Mouse (Mus musculus): ENCODE results near the gene Elf5. TPM values are rescaled to one million over a fixed set of nuclear protein-coding genes. Genes with fewer than 3 reads are reported as not detected.

Gene Elf5
- polyA plus RNA-seq, 1 experiment from 2014 or later = not detected

- Histone ChIP-seq H3K4me3 (ENCODE audit: low read depth, low read length) (no peak overlapping the region), H3K9me3 (replicated peaks; ENCODE audit: control insufficient read depth, low read length) (no peaks in the 10 kb centered on the region), H3K27me3 (replicated peaks; ENCODE audit: control insufficient read depth, insufficient read depth, low read length) (no peaks in the 10 kb centered on the region), H3K9ac (ENCODE audit: low read length) (no peak overlapping the region), H3K27ac (ENCODE audit: low read depth, low read length) (no peak overlapping the region), H3K36me3 (ENCODE audit: control insufficient read depth, insufficient read depth, low read length) (no peaks in the 10 kb centered on the region), H3K4me2 (ENCODE audit: low read length) (no peak overlapping the region), H3K4me1 (ENCODE audit: control insufficient read depth, insufficient read depth, low read length) (no peaks in the 10 kb centered on the region)
- 88% methylated on average over 6 of the region's 6 CpGs for WGBS
- DNase-seq (ENCODE audit: low spot score) (no peak), ATAC-seq (no peak)
Observed at GRCm38 (mm10) chr2:103446326-103446725, 34.8 kb downstream of the Elf5 start.

GRCm38 (mm10) chr2:103448947-103449560 lies 37.6 kb downstream of the Elf5 start:
- 69% methylated on average over 14 of the region's 14 CpGs for WGBS
- H3K4me3 ChIP-seq (ENCODE audit: low read depth, low read length) = no peak overlapping the region
- H3K9ac ChIP-seq (ENCODE audit: low read length) = no peak overlapping the region
- no peaks in the 10 kb centered on the region for H3K27me3 ChIP-seq (replicated peaks; ENCODE audit: control insufficient read depth, insufficient read depth, low read length)
- H3K9me3 ChIP-seq (replicated peaks; ENCODE audit: control insufficient read depth, low read length) = no peaks in the 10 kb centered on the region
- H3K4me2 ChIP-seq (ENCODE audit: low read length) = no peak overlapping the region
- DNase-seq (ENCODE audit: low spot score) (no peak), ATAC-seq (no peak)
- no peak overlapping the region for H3K27ac ChIP-seq (ENCODE audit: low read depth, low read length)
- no peaks in the 10 kb centered on the region for H3K4me1 ChIP-seq (ENCODE audit: control insufficient read depth, insufficient read depth, low read length)
- H3K36me3 ChIP-seq (ENCODE audit: control insufficient read depth, insufficient read depth, low read length) = peaks cover 14% of the 10 kb centered on the region

- H3K9me3 ChIP-seq (replicated peaks; ENCODE audit: control insufficient read depth, low read length) = no peaks in the 10 kb centered on the region
- WGBS = 90% methylated on average over 7 of the region's 7 CpGs
- ATAC-seq = no peak
Observed at GRCm38 (mm10) chr2:103449813-103450212, 38.3 kb downstream of the Elf5 start.

GRCm38 (mm10) chr2:103450267-103450666 lies 38.8 kb downstream of the Elf5 start:
- peaks cover 25% of the 10 kb centered on the region for H3K36me3 ChIP-seq (ENCODE audit: control insufficient read depth, insufficient read depth, low read length)
- ATAC-seq = no peak
- DNase-seq (ENCODE audit: low spot score) = no peak
- H3K27me3 ChIP-seq (replicated peaks; ENCODE audit: control insufficient read depth, insufficient read depth, low read length) = no peaks in the 10 kb centered on the region
- H3K9me3 ChIP-seq (replicated peaks; ENCODE audit: control insufficient read depth, low read length) = no peaks in the 10 kb centered on the region
- no peak overlapping the region for H3K9ac ChIP-seq (ENCODE audit: low read length)
- H3K4me1 ChIP-seq (ENCODE audit: control insufficient read depth, insufficient read depth, low read length) = no peaks in the 10 kb centered on the region
- 91% methylated on average over 8 of the region's 8 CpGs for WGBS
- H3K27ac ChIP-seq (ENCODE audit: low read depth, low read length) = no peak overlapping the region
- H3K4me3 ChIP-seq (ENCODE audit: low read depth, low read length) = no peak overlapping the region
- H3K4me2 ChIP-seq (ENCODE audit: low read length) = no peak overlapping the region

More at GRCm38 (mm10) chr2:103449813-103450212, 38.3 kb downstream of the Elf5 start:
- DNase-seq (ENCODE audit: low spot score) = no peak
- Histone ChIP-seq H3K27me3 (replicated peaks; ENCODE audit: control insufficient read depth, insufficient read depth, low read length) (no peaks in the 10 kb centered on the region), H3K4me1 (ENCODE audit: control insufficient read depth, insufficient read depth, low read length) (no peaks in the 10 kb centered on the region), H3K4me3 (ENCODE audit: low read depth, low read length) (no peak overlapping the region), H3K27ac (ENCODE audit: low read depth, low read length) (no peak overlapping the region), H3K4me2 (ENCODE audit: low read length) (no peak overlapping the region), H3K9ac (ENCODE audit: low read length) (no peak overlapping the region), H3K36me3 (ENCODE audit: control insufficient read depth, insufficient read depth, low read length) (peaks cover 21% of the 10 kb centered on the region)

GRCm38 (mm10) chr2:103452550-103452949 lies 41.1 kb downstream of the Elf5 start:
- H3K9me3 ChIP-seq (replicated peaks; ENCODE audit: control insufficient read depth, low read length) = no peaks in the 10 kb centered on the region
- H3K27me3 ChIP-seq (replicated peaks; ENCODE audit: control insufficient read depth, insufficient read depth, low read length) = no peaks in the 10 kb centered on the region
- ATAC-seq (no peak), DNase-seq (ENCODE audit: low spot score) (no peak)
- no peaks in the 10 kb centered on the region for H3K4me1 ChIP-seq (ENCODE audit: control insufficient read depth, insufficient read depth, low read length)
- WGBS = 91% methylated on average over 5 of the region's 5 CpGs
- no peak overlapping the region for H3K9ac ChIP-seq (ENCODE audit: low read length)
- H3K36me3 ChIP-seq (ENCODE audit: control insufficient read depth, insufficient read depth, low read length) = peaks cover 39% of the 10 kb centered on the region
- no peak overlapping the region for H3K4me3 ChIP-seq (ENCODE audit: low read depth, low read length)
- H3K4me2 ChIP-seq (ENCODE audit: low read length) = no peak overlapping the region
- H3K27ac ChIP-seq (ENCODE audit: low read depth, low read length) = no peak overlapping the region

GRCm38 (mm10) chr2:103455748-103456147 lies 44.3 kb downstream of the Elf5 start:
- no peaks in the 10 kb centered on the region for H3K27me3 ChIP-seq (replicated peaks; ENCODE audit: control insufficient read depth, insufficient read depth, low read length)
- H3K9me3 ChIP-seq (replicated peaks; ENCODE audit: control insufficient read depth, low read length) = no peaks in the 10 kb centered on the region
- peaks cover 57% of the 10 kb centered on the region for H3K36me3 ChIP-seq (ENCODE audit: control insufficient read depth, insufficient read depth, low read length)
- no peaks in the 10 kb centered on the region for H3K4me1 ChIP-seq (ENCODE audit: control insufficient read depth, insufficient read depth, low read length)
- no peak for DNase-seq (ENCODE audit: low spot score)
- 94% methylated on average over 7 of the region's 7 CpGs for WGBS
- H3K4me3 ChIP-seq (ENCODE audit: low read depth, low read length) = no peak overlapping the region
- H3K4me2 ChIP-seq (ENCODE audit: low read length) = no peak overlapping the region
- no peak for ATAC-seq
- no peak overlapping the region for H3K9ac ChIP-seq (ENCODE audit: low read length)
- H3K27ac ChIP-seq (ENCODE audit: low read depth, low read length) = no peak overlapping the region

- ATAC-seq (peak; percentile 69), DNase-seq (ENCODE audit: low spot score) (peak; percentile 89)
- no peak overlapping the region for H3K4me3 ChIP-seq (ENCODE audit: low read depth, low read length)
- WGBS = 20% methylated on average over 10 of the region's 10 CpGs
- peaks cover 61% of the 10 kb centered on the region for H3K36me3 ChIP-seq (ENCODE audit: control insufficient read depth, insufficient read depth, low read length)
- H3K27ac ChIP-seq (ENCODE audit: low read depth, low read length) = no peak overlapping the region
- no peaks in the 10 kb centered on the region for H3K27me3 ChIP-seq (replicated peaks; ENCODE audit: control insufficient read depth, insufficient read depth, low read length)
- H3K9ac ChIP-seq (ENCODE audit: low read length) = no peak overlapping the region
- H3K9me3 ChIP-seq (replicated peaks; ENCODE audit: control insufficient read depth, low read length) = no peaks in the 10 kb centered on the region
- no peaks in the 10 kb centered on the region for H3K4me1 ChIP-seq (ENCODE audit: control insufficient read depth, insufficient read depth, low read length)
- no peak overlapping the region for H3K4me2 ChIP-seq (ENCODE audit: low read length)
Observed at GRCm38 (mm10) chr2:103456646-103457045, 45.2 kb downstream of the Elf5 start.

- Histone ChIP-seq H3K27ac (ENCODE audit: low read depth, low read length) (no peak overlapping the region), H3K4me2 (ENCODE audit: low read length) (no peak overlapping the region), H3K4me1 (ENCODE audit: control insufficient read depth, insufficient read depth, low read length) (0 out of 2 replicates have a peak, but pooled peaks cover 2% of the 10 kb centered on the region), H3K36me3 (ENCODE audit: control insufficient read depth, insufficient read depth, low read length) (peaks cover 65% of the 10 kb centered on the region), H3K9ac (ENCODE audit: low read length) (no peak overlapping the region), H3K9me3 (replicated peaks; ENCODE audit: control insufficient read depth, low read length) (no peaks in the 10 kb centered on the region), H3K4me3 (ENCODE audit: low read depth, low read length) (no peak overlapping the region), H3K27me3 (replicated peaks; ENCODE audit: control insufficient read depth, insufficient read depth, low read length) (no peaks in the 10 kb centered on the region)
- WGBS = 89% methylated on average over 5 of the region's 5 CpGs
- no peak for ATAC-seq
- DNase-seq (ENCODE audit: low spot score) = no peak
Observed at GRCm38 (mm10) chr2:103457048-103457447, 45.6 kb downstream of the Elf5 start.

- WGBS = 85% methylated on average over 7 of the region's 7 CpGs
- H3K27ac ChIP-seq (ENCODE audit: low read depth, low read length) = no peak overlapping the region
Observed at GRCm38 (mm10) chr2:103457628-103458027, 46.1 kb downstream of the Elf5 start.

More at GRCm38 (mm10) chr2:103457628-103458027, 46.1 kb downstream of the Elf5 start:
- Histone ChIP-seq H3K9me3 (replicated peaks; ENCODE audit: control insufficient read depth, low read length) (no peaks in the 10 kb centered on the region), H3K9ac (ENCODE audit: low read length) (no peak overlapping the region), H3K27me3 (replicated peaks; ENCODE audit: control insufficient read depth, insufficient read depth, low read length) (no peaks in the 10 kb centered on the region), H3K4me3 (ENCODE audit: low read depth, low read length) (no peak overlapping the region), H3K4me1 (ENCODE audit: control insufficient read depth, insufficient read depth, low read length) (0 out of 2 replicates have a peak, but pooled peaks cover 2% of the 10 kb centered on the region), H3K36me3 (ENCODE audit: control insufficient read depth, insufficient read depth, low read length) (peaks cover 66% of the 10 kb centered on the region), H3K4me2 (ENCODE audit: low read length) (no peak overlapping the region)
- ATAC-seq = no peak
- DNase-seq (ENCODE audit: low spot score) = no peak
